Mouse (Mus musculus): ENCODE results near the gene Acvr2b. TPM values are rescaled to one million over a fixed set of nuclear protein-coding genes. Genes with fewer than 3 reads are reported as not detected.
"Not testable (repeated sequence)": the region's sequence is repeated elsewhere in the genome, so short reads cannot be mapped to it uniquely, and the experiment has no call there.

Gene Acvr2b
- polyA plus RNA-seq, 1 experiment from 2014 or later: 29.4 TPM

GRCm38 (mm10) chr9:119368367-119368766 is 33.6 kb upstream of the Acvr2b start:
- no peaks in the 10 kb centered on the region for H3K27me3 ChIP-seq (ENCODE audit: control insufficient read depth, insufficient read depth, low read length)
- H3K4me3 ChIP-seq (ENCODE audit: low read depth, low read length): no peak overlapping the region
- H3K4me1 ChIP-seq (ENCODE audit: control insufficient read depth, insufficient read depth, low read length): no peaks in the 10 kb centered on the region
- no peak for ATAC-seq (ENCODE audit: insufficient number of reproducible peaks, insufficient read depth, low FRiP score, low read depth)
- H3K9ac ChIP-seq (replicated peaks; ENCODE audit: low read depth, low read length): no peak overlapping the region
- H3K27ac ChIP-seq (ENCODE audit: low read length): no peak overlapping the region
- H3K4me2 ChIP-seq (replicated peaks; ENCODE audit: low read depth, low read length): no peak overlapping the region
- 90% methylated on average over 3 of the region's 3 CpGs for WGBS
- no peaks in the 10 kb centered on the region for H3K36me3 ChIP-seq (ENCODE audit: control insufficient read depth, insufficient read depth, low read length)
- H3K9me3 ChIP-seq (ENCODE audit: control insufficient read depth, low read depth, low read length): no peaks in the 10 kb centered on the region

GRCm38 (mm10) chr9:119370770-119371169 is 31.1 kb upstream of the Acvr2b start:
- not testable (repeated sequence) for H3K4me2 ChIP-seq (replicated peaks; ENCODE audit: low read depth, low read length); H3K36me3 ChIP-seq (ENCODE audit: control insufficient read depth, insufficient read depth, low read length); ATAC-seq (ENCODE audit: insufficient number of reproducible peaks, insufficient read depth, low FRiP score, low read depth); H3K4me1 ChIP-seq (ENCODE audit: control insufficient read depth, insufficient read depth, low read length); H3K4me3 ChIP-seq (ENCODE audit: low read depth, low read length); H3K27ac ChIP-seq (ENCODE audit: low read length); H3K9me3 ChIP-seq (ENCODE audit: control insufficient read depth, low read depth, low read length); H3K9ac ChIP-seq (replicated peaks; ENCODE audit: low read depth, low read length); H3K27me3 ChIP-seq (ENCODE audit: control insufficient read depth, insufficient read depth, low read length)
- WGBS: 88% methylated on average over 4 of the region's 4 CpGs

GRCm38 (mm10) chr9:119371251-119371650 is 30.7 kb upstream of the Acvr2b start:
- Histone ChIP-seq H3K4me1 (ENCODE audit: control insufficient read depth, insufficient read depth, low read length) (no peaks in the 10 kb centered on the region), H3K9me3 (ENCODE audit: control insufficient read depth, low read depth, low read length) (no peaks in the 10 kb centered on the region), H3K27ac (ENCODE audit: low read length) (no peak overlapping the region), H3K27me3 (ENCODE audit: control insufficient read depth, insufficient read depth, low read length) (no peaks in the 10 kb centered on the region), H3K4me2 (replicated peaks; ENCODE audit: low read depth, low read length) (no peak overlapping the region), H3K9ac (replicated peaks; ENCODE audit: low read depth, low read length) (no peak overlapping the region), H3K36me3 (ENCODE audit: control insufficient read depth, insufficient read depth, low read length) (no peaks in the 10 kb centered on the region), H3K4me3 (ENCODE audit: low read depth, low read length) (no peak overlapping the region)
- ATAC-seq (ENCODE audit: insufficient number of reproducible peaks, insufficient read depth, low FRiP score, low read depth): no peak
- 58% methylated on average over 4 of the region's 4 CpGs for WGBS

- 62% methylated on average over 3 of the region's 3 CpGs for WGBS
- ATAC-seq (ENCODE audit: insufficient number of reproducible peaks, insufficient read depth, low FRiP score, low read depth): no peak
- Histone ChIP-seq H3K27me3 (ENCODE audit: control insufficient read depth, insufficient read depth, low read length) (no peaks in the 10 kb centered on the region), H3K9ac (replicated peaks; ENCODE audit: low read depth, low read length) (no peak overlapping the region), H3K4me2 (replicated peaks; ENCODE audit: low read depth, low read length) (no peak overlapping the region), H3K4me1 (ENCODE audit: control insufficient read depth, insufficient read depth, low read length) (no peaks in the 10 kb centered on the region), H3K4me3 (ENCODE audit: low read depth, low read length) (no peak overlapping the region), H3K36me3 (ENCODE audit: control insufficient read depth, insufficient read depth, low read length) (no peaks in the 10 kb centered on the region; the same call in 1 of the 2 replicates), H3K27ac (ENCODE audit: low read length) (no peak overlapping the region), H3K9me3 (ENCODE audit: control insufficient read depth, low read depth, low read length) (no peaks in the 10 kb centered on the region)
These were observed 26.9 kb upstream of the Acvr2b start for GRCm38 (mm10) chr9:119375008-119375407.

GRCm38 (mm10) chr9:119375556-119375955 is 26.4 kb upstream of the Acvr2b start:
- no peak overlapping the region for H3K9ac ChIP-seq (replicated peaks; ENCODE audit: low read depth, low read length)
- WGBS: 57% methylated on average over 6 of the region's 6 CpGs
- no peak overlapping the region for H3K4me2 ChIP-seq (replicated peaks; ENCODE audit: low read depth, low read length)
- H3K27ac ChIP-seq (ENCODE audit: low read length): no peak overlapping the region
- H3K9me3 ChIP-seq (ENCODE audit: control insufficient read depth, low read depth, low read length): no peaks in the 10 kb centered on the region
- no peaks in the 10 kb centered on the region for H3K4me1 ChIP-seq (ENCODE audit: control insufficient read depth, insufficient read depth, low read length)
- H3K36me3 ChIP-seq (ENCODE audit: control insufficient read depth, insufficient read depth, low read length): no peaks in the 10 kb centered on the region; the same call in 1 of the 2 replicates
- H3K27me3 ChIP-seq (ENCODE audit: control insufficient read depth, insufficient read depth, low read length): no peaks in the 10 kb centered on the region
- no peak overlapping the region for H3K4me3 ChIP-seq (ENCODE audit: low read depth, low read length)
- ATAC-seq (ENCODE audit: insufficient number of reproducible peaks, insufficient read depth, low FRiP score, low read depth): no peak

GRCm38 (mm10) chr9:119378231-119378630 is 23.7 kb upstream of the Acvr2b start:
- ATAC-seq (ENCODE audit: insufficient number of reproducible peaks, insufficient read depth, low FRiP score, low read depth): no peak
- Histone ChIP-seq H3K4me3 (ENCODE audit: low read depth, low read length) (no peak overlapping the region), H3K9ac (replicated peaks; ENCODE audit: low read depth, low read length) (no peak overlapping the region), H3K27ac (ENCODE audit: low read length) (no peak overlapping the region), H3K9me3 (ENCODE audit: control insufficient read depth, low read depth, low read length) (no peaks in the 10 kb centered on the region), H3K27me3 (ENCODE audit: control insufficient read depth, insufficient read depth, low read length) (no peaks in the 10 kb centered on the region), H3K4me1 (ENCODE audit: control insufficient read depth, insufficient read depth, low read length) (no peaks in the 10 kb centered on the region), H3K4me2 (replicated peaks; ENCODE audit: low read depth, low read length) (no peak overlapping the region), H3K36me3 (ENCODE audit: control insufficient read depth, insufficient read depth, low read length) (no peaks in the 10 kb centered on the region; the same call in 1 of the 2 replicates)
- 83% methylated on average over 4 of the region's 4 CpGs for WGBS

GRCm38 (mm10) chr9:119382603-119383002 is 19.3 kb upstream of the Acvr2b start:
- 62% methylated on average over 6 of the region's 6 CpGs for WGBS
- ATAC-seq (ENCODE audit: insufficient number of reproducible peaks, insufficient read depth, low FRiP score, low read depth): no peak
- no peak overlapping the region for H3K9ac ChIP-seq (replicated peaks; ENCODE audit: low read depth, low read length)
- H3K36me3 ChIP-seq (ENCODE audit: control insufficient read depth, insufficient read depth, low read length): no peaks in the 10 kb centered on the region; the same call in 1 of the 2 replicates
- no peak overlapping the region for H3K4me3 ChIP-seq (ENCODE audit: low read depth, low read length)
- no peak overlapping the region for H3K4me2 ChIP-seq (replicated peaks; ENCODE audit: low read depth, low read length)
- no peak overlapping the region for H3K27ac ChIP-seq (ENCODE audit: low read length)
- no peaks in the 10 kb centered on the region for H3K27me3 ChIP-seq (ENCODE audit: control insufficient read depth, insufficient read depth, low read length)
- H3K9me3 ChIP-seq (ENCODE audit: control insufficient read depth, low read depth, low read length): no peaks in the 10 kb centered on the region
- H3K4me1 ChIP-seq (ENCODE audit: control insufficient read depth, insufficient read depth, low read length): no peaks in the 10 kb centered on the region

- no peak overlapping the region for H3K4me2 ChIP-seq (replicated peaks; ENCODE audit: low read depth, low read length)
- H3K36me3 ChIP-seq (ENCODE audit: control insufficient read depth, insufficient read depth, low read length): no peaks in the 10 kb centered on the region; the same call in 1 of the 2 replicates
- no peak overlapping the region for H3K9ac ChIP-seq (replicated peaks; ENCODE audit: low read depth, low read length)
- no peaks in the 10 kb centered on the region for H3K9me3 ChIP-seq (ENCODE audit: control insufficient read depth, low read depth, low read length)
- H3K27ac ChIP-seq (ENCODE audit: low read length): no peak overlapping the region
- no peak overlapping the region for H3K4me3 ChIP-seq (ENCODE audit: low read depth, low read length)
- no peak for ATAC-seq (ENCODE audit: insufficient number of reproducible peaks, insufficient read depth, low FRiP score, low read depth)
- H3K4me1 ChIP-seq (ENCODE audit: control insufficient read depth, insufficient read depth, low read length): no peaks in the 10 kb centered on the region
- 42% methylated on average over 5 of the region's 5 CpGs for WGBS
- H3K27me3 ChIP-seq (ENCODE audit: control insufficient read depth, insufficient read depth, low read length): no peaks in the 10 kb centered on the region
These were observed 13.0 kb upstream of the Acvr2b start for GRCm38 (mm10) chr9:119388956-119389355.

- 86% methylated on average over 2 of the region's 2 CpGs for WGBS
- Histone ChIP-seq H3K27ac (ENCODE audit: low read length) (no peak overlapping the region), H3K4me1 (ENCODE audit: control insufficient read depth, insufficient read depth, low read length) (no peaks in the 10 kb centered on the region), H3K4me2 (replicated peaks; ENCODE audit: low read depth, low read length) (no peak overlapping the region), H3K27me3 (ENCODE audit: control insufficient read depth, insufficient read depth, low read length) (no peaks in the 10 kb centered on the region), H3K9me3 (ENCODE audit: control insufficient read depth, low read depth, low read length) (no peaks in the 10 kb centered on the region), H3K9ac (replicated peaks; ENCODE audit: low read depth, low read length) (no peak overlapping the region), H3K36me3 (ENCODE audit: control insufficient read depth, insufficient read depth, low read length) (no peaks in the 10 kb centered on the region; the same call in 1 of the 2 replicates), H3K4me3 (ENCODE audit: low read depth, low read length) (no peak overlapping the region)
- ATAC-seq (ENCODE audit: insufficient number of reproducible peaks, insufficient read depth, low FRiP score, low read depth): no peak
These were observed 11.7 kb upstream of the Acvr2b start for GRCm38 (mm10) chr9:119390214-119390613.
